Mouse (Mus musculus) MN1 (cell line): ENCODE measurements at regions not wholly inside any gene's neighbourhood (a gene's known extent, or its start where the extent isn't known, plus 50 kb on each side); places are given as distances from the start of the nearest gene placed in this dataset.
"Not testable (repeated sequence)": the region's sequence is repeated elsewhere in the genome, so short reads cannot be mapped to it uniquely, and the experiment has no call there.

ENCODE experiments used
- DNase-seq: peaks from one replicate; pipeline ENCODE4 v3.0.0-alpha.2; 2016; ENCODE audit warnings: low spot score

GRCm38 (mm10) chr8:89562597-89562996, 518.6 kb upstream of the Sall1 start:
- DNase-seq, result no peak

- no peak for DNase-seq
These were observed 497.3 kb upstream of the Sall1 start for GRCm38 (mm10) chr8:89541231-89541630.

- no peak for DNase-seq
These were observed 490.6 kb upstream of the Sall1 start for GRCm38 (mm10) chr8:89534605-89535004.

- no peak for DNase-seq
These were observed 481.1 kb upstream of the Sall1 start for GRCm38 (mm10) chr8:89525041-89525440.

GRCm38 (mm10) chr8:89523336-89523735, 479.4 kb upstream of the Sall1 start:
- no peak for DNase-seq

GRCm38 (mm10) chr8:89516602-89517001, 472.6 kb upstream of the Sall1 start:
- no peak for DNase-seq

DNA sequence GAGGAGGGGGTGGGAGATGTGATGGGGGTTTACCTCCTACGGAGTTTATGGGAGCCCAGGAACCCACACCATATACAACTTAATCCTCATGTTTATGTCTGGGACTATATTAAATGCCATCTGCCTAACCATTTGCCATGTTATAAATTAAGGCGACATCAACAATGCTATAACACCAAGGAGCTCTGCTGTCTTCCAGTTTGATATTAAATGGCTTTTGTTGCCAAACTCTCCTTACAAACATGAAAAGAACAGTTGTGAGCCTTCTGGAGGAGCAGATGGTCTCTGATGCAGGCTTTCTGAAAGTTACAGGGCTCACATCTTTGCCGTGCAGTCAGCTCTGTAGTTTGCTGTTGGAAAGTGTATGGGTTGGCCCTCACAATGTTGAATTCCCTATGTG, 470.3 kb upstream of the Sall1 start:
- DNase-seq, result no peak

DNA sequence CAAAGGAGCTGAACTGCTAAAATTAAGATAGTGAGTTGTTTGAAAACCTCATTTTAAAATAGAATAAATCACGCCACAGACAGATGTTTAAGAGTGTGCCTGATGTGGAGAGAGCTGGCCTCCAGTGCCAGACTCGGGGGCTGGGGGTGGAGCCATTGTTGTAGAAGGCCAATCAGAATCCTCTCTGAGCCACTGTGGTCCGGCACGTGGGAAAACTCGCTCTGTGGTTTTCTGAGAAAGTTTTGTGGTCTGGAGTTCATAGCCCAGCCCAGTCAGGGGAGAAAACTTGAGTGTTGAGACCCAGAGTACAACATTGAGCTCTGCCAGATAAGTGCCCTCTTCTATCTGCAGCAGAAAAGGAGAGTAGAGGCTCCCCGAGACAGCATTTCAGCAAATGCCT, 463.7 kb upstream of the Sall1 start:
- DNase-seq, result no peak

DNA sequence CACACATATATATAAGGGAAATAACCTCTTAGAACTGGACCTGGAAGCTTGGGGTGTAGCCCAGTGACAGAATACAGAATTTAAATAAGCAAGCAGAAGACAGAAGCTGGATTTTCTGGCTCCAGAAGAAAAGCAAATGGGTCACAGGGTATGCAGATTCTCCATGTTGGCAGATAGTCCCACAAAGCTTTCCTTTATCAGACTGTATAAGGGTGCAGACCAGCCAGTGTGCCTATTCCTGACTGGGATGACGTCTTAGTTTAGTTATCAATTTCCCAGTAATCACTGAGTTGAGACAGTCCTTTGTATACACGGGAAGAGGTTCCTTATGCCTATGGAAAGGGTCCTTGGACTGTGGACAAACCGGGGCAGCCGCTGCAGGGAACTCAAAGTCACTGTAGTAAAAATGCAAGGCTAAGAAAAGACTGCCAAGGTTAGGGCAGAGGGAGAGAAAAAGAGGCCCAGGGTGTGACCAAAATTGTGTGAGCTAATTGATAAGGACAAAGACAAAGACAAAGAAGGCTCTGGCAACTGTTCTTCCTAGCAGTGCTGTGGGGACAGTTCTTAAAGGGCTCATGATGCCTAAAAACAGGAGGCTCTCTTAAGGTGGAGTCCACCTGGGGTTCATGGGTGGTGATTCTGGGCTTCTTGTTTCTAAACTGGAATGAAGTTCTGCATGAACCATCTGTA, 459.7 kb upstream of the Sall1 start:
- DNase-seq, result no peak

DNA sequence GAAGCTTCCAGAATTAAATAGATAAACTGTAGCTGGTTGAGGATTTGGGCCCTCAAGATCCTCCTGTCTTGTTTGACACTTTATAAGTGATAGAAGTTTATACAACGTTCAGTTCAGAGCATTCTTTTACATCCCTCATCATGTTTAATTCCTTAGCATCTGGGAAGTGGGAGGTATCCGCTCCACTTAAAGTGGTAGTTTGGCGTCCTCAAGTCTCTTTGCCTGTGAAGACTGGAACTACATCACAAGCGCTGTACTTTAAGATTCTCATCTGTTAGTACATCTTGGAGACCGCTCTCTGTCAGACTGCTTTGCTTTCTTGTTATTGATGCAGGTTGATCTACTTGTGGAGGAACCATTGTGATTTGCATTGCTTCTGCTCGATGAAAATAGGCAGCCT, 459.1 kb upstream of the Sall1 start:
- DNase-seq, result no peak

DNA sequence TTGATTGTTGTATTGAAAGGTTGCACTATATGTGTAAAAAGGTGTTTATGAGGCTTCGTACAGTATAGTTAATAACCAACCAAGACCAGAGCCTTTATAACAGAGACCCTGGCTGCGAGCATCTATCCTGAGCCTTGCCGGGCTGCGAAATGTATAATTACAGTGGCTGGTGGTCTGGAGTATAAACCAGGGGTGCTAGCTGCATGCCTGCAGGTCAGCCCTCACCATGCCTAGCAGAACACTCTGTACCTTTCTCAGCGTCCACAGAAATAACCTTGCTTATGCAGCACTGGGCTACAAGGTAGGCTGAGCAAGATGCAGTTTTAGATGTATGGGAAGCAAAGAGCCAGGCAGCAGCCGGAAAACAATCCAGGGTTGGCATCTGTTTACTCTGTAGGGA, 457.8 kb upstream of the Sall1 start:
- DNase-seq, result no peak

- DNase-seq, result no peak
These were observed 455.9 kb upstream of the Sall1 start for GRCm38 (mm10) chr8:89499831-89500230.

GRCm38 (mm10) chr8:89498088-89498695, 454.2 kb upstream of the Sall1 start:
- DNase-seq, result no peak

DNA sequence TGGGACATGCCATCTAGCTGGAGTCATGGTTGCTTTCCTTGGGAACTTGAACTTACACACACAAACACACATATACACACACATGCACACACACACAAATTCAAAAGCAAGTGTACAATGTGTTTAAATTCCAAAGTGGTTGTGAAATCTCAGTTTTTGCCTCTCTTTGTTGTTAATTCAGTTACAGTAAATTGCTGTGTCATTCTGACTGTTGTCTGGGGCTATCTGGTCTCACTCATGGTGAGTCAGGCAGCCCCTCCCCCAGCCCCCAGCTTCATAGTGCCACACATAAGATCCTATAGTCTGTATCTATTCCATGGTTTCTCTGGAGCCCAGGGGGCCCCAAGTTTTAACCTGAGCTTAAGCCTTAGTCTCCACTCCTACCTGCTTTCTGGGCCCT, 448.4 kb upstream of the Sall1 start:
- DNase-seq, result no peak

GRCm38 (mm10) chr8:89482481-89482880, 438.5 kb upstream of the Sall1 start:
- not testable (repeated sequence) for DNase-seq

- DNase-seq, result no peak
These were observed 433.0 kb upstream of the Sall1 start for GRCm38 (mm10) chr8:89476930-89477329.

DNA sequence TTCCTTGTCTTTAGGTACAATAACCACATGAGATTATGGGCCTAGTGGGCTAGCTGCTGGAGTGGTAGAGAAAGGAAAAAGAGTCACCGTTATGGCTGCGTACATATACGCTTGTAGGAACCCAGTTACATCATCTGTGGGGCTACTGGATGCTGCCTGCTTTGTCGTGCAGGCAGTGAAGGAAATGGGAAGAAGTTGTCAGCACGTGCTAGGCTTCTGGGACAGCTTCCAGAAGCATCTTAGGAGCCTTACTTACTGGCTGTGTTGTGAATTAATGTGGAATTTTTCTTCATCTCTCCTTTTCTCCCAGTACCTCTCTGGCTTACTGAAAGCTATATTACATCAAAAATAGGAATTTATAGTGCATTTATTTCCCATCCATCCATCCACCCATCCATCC, 427.2 kb upstream of the Sall1 start:
- DNase-seq, result no peak

- no peak for DNase-seq
These were observed 424.8 kb upstream of the Sall1 start for GRCm38 (mm10) chr8:89468782-89469220.

GRCm38 (mm10) chr8:89465211-89465753, 421.3 kb upstream of the Sall1 start:
- no peak for DNase-seq

- no peak for DNase-seq
These were observed 412.6 kb upstream of the Sall1 start for GRCm38 (mm10) chr8:89456517-89456916.

DNA sequence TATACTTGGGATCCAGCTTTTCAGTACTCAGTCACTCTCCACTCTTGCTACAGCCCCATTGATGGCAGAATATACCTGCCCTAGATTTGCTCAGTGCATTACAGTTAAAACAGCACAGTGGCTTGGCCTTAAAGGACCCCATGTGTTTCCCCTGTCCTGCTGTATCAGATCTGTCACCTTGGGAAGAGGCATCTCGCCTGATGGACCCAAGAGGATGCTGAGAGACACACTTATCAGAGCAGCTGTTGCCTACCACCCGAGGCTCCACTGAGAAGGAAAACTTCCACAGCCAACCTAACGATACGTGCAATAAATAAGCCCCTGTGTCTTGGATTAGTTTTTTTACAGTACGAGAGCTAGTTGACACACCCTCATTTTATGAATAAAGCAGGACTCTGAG, 411.8 kb upstream of the Sall1 start:
- no peak for DNase-seq

GRCm38 (mm10) chr8:89454197-89454596, 410.2 kb upstream of the Sall1 start:
- DNase-seq, result no peak

- no peak for DNase-seq
These were observed 409.8 kb upstream of the Sall1 start for GRCm38 (mm10) chr8:89453724-89454123.

DNA sequence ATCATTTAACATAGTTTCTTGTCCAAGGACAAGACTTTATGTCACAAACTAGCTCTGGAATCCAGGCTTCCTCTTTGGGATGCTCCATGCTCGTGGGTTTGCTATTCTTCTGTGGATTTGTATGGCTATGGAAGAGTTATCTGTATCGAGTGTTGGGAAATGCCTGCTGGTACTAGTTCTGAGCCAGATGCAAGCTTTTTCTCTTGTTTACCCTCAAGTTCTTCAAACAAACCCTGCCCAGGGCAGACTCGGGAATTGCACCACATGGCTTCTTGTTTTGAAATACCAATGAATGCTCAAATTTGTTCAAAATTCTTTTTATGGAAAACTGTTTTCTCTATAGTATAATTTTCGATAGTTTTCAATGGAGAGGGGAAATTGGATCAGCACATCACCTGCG, 400.5 kb upstream of the Sall1 start:
- DNase-seq, result no peak
